Mouse (Mus musculus): ENCODE measurements at regions not wholly inside any gene's neighbourhood (a gene's known extent, or its start where the extent isn't known, plus 50 kb on each side); places are given as distances from the start of the nearest gene placed in this dataset.

DNA sequence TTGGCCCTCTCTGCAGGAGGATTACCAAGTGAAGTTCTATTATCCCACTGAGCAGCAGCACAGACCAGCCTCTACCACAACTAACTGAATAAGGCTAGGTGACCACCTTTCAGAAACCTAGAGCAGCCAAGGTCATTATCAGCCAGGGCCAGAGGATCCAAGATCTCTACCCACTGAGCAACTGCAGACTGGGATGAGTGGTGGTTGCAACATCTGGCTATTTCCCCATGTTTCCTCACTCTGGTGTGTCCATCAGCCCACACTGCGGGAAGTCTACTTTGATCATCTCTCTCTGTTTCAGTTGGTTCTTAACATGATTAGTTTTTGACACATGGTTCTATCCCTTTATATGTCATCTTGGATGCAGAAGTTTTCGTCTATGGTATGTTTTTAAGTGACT lies 157.2 kb downstream of the Cog6 start:
- no peak for DNase-seq (ENCODE audit: low spot score in 2 of 2)

DNA sequence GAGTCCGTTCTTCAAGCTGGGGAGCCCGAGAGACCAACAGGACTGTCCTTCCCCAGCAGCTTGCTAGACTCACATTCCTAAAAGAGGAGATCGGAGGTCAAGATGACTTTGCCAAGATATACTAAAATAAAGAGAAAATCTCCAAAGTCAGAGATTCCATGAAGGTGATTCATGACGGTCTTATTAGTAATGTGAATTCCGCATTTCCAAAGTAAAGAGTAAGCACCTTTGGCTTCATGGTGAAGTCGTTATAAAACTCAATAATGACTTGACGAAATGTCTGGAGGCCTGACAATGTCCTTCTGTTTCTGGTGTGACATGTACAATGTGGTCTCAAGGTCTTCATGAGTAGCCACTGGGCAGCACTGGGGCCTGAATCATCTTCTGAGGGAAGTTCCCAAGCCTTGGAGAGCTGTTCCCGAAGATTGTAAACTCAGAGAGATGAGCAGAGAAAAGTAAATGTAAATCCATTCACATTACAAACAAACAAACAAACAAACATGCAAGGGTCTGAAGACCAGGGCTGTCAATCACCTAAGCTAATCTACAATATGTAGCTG lies 157.7 kb downstream of the Cog6 start:
- no peak for DNase-seq (ENCODE audit: low spot score in 2 of 2)

DNA sequence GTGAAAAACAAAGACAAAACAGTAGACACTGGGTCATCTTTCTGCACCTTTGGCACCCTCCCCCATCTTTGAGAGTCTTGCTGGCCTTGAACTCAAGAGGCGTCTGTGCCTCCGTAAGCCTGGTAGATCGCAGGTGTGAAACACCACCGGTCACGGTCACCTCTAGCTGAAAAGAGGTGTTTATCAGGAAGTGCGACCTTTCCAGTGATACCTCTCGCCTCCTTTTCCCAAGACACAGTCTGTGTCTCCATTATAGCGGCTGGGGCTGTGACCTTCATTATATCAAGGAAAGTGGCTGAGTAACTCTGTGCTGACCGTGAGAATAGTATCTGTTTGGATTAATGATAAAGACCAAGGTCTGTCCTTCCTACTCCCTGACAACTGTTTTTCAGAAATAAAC lies 158.8 kb downstream of the Cog6 start:
- DNase-seq (ENCODE audit: low spot score in 2 of 2), result no peak

DNA sequence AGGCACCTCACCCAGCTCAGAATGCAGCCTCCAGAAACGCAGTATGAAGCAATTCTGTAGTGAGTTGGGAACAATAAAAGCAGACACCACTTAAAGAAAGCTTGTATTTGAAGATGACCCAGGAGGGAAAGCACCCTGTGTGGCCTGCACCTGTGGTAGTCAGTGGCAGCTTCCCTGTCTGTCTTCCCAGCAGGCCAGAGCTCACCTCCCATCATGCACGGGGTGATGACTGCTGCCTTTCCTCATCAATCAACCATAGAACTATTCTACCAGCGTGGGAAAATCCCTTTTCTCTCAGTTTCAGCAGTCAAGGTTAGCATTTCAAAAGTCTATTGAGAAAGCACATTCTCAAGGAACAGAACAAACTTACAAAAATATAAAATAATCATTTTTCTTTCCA lies 160.0 kb downstream of the Cog6 start:
- no peak for DNase-seq (ENCODE audit: low spot score in 2 of 2)

DNA sequence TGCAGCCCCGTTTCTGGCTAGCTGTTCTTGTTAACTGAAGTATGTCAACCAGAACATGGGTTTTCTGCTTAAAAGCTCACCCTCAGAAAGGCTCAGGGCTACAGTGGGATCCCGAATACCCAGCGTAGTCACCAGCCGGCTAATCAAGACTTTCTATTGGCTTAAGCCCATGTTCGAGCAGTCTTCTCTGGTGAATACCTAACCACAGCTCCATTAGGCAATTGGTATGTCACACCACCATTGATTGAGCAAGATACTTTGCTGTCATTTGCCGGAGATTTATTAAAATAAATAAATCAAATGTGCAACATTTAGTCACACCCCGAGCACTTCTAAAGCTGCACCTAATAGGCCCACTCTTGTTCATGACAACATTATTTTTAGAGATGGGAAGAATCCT lies 162.5 kb downstream of the Cog6 start:
- no peak for DNase-seq (ENCODE audit: low spot score in 2 of 2)

DNA sequence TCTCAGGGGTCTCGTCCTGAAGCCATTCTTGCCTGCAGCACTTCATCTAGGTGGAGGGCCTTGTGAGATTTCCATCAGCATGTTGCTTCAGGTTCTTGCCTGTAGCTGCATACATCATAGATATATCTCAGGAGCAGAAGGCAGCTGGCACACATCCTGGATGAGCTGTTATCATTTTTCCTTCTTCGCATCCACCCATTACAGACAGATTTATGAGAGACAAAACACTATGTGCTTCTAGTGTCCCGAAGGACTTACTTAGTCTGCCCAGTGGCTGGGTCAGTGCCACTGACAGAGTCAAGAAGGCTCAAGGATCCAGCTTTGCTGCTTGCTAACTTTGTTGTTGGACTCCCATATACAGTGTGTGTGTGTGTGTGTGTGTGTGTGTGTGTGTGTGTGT lies 163.9 kb downstream of the Cog6 start:
- DNase-seq (ENCODE audit: low spot score in 2 of 2), result no peak

DNA sequence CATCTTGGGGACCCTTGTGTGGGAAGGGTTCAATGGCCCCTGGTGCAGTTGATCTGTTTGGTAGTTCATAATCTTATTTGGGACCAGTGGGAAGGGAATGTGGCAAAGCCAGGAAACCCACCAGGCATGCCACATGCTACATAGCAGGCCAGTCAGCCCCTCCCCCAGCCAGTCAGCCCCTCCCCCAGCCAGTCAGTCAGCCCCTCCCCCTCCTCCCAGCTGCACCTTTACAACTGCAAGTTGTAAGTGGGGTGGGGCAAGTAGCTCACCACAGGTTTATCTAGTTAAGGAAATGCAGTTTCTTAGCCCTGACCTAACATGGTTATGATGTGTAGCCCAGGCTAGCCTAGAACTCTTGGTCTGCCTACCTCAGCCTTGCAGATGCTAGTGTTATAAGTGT lies 171.9 kb downstream of the Cog6 start:
- no peak for DNase-seq (ENCODE audit: low spot score in 2 of 2)

DNA sequence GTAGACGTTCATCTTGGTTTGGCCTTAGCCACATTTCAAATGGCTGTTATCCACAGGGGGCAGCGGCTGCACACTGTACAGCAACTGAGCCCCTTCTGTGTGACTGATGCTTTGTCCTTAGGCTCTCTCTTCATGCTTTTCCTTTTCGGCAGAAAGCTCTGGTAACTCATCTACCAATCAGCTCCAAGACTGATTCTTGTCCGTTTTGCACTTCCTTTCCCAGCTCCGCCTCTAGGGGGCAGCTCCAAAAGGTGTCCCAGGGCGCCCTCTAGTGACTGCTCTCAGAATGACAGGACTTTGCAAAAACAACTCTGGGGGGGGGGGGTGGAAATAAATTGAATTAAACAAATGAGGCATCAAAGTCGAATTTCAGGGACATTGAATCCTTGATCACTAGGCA lies 173.0 kb downstream of the Cog6 start:
- peak; percentile 68 to 78 for DNase-seq (ENCODE audit: low spot score in 2 of 2)

DNA sequence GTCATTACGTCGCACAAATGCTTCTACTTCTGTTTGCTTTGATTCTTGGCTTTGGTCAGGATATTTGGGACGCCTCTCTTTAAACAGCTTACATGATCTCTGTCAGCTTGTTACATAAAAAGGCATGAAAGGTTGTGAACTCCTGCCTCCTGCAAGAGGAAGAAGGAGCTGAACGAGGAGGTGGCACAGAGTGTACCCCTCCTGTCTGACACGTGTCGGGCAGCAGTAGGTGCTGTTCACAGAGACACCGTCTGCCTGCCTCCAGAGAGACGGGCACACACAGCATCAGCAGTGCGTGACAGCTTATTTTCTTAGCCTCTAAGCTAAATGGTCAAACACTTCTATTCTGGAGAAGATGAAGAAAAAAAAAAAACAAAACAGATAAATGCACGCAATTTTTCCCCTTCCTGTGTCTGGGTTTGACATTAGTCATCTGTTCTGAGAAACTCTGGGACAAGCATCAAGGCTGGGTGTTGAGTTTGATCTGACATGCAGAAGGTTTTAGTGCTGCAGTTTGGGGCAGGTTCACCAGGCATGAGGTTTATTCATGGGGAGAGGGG lies 174.1 kb downstream of the Cog6 start:
- no peak for DNase-seq (ENCODE audit: low spot score in 2 of 2)

DNA sequence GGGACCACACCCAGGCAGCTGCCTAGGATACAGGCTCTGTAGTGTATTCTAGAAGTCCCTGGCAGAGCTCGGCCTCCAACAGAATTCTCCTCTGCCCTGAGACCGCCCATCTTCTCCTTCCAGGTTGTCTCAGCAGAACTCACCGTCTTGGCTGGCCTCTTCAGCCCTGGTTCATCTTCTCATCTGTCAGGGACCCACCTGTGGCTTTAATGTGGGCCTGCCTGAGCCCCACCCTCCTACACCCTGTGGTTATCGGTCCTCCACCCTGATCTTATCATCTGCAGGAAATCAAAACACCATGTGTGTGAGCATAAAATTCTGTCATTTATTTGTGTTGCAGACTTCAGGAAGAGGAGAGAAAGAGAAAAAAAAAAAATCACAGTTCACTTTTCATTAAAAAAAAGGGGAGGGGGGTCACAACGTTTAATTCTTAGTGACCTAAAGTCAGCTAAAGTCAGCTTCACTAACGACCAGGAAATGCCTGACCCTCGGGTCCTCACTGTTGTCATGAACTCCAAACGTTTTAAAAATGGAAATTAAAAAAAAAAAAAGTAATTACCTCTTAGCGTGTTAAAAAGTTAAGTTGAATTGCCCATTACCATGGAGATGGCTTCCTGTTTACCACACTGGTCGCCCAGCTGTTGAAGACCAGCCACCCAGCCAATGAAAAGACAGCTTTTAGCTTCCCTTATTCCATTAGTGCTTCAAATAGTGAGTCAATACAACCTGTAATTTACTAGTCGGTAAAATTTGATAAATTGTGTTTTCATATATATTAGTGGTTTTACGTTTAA lies 176.7 kb downstream of the Cog6 start:
- DNase-seq (ENCODE audit: low spot score in 2 of 2), result no peak

DNA sequence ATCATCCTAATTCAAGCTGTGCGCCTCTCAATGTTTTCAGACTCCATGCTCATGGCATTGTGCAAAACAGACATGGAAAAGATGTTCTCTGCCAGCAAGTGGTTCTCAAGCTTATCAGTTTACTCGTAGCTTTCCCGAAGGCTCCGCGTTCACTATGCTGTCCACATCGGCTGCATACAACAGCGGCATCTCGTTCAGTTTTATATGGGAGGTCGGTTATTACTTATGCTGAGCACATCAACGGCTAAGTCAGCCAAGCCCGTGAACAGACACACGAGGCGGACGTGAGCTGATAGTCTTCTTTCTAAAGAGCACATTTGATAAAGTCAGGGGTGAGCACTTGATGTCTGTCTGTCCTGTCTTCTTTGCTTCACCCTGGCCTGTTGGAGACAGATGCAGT lies 179.0 kb downstream of the Cog6 start:
- DNase-seq (ENCODE audit: low spot score in 2 of 2), result no peak

DNA sequence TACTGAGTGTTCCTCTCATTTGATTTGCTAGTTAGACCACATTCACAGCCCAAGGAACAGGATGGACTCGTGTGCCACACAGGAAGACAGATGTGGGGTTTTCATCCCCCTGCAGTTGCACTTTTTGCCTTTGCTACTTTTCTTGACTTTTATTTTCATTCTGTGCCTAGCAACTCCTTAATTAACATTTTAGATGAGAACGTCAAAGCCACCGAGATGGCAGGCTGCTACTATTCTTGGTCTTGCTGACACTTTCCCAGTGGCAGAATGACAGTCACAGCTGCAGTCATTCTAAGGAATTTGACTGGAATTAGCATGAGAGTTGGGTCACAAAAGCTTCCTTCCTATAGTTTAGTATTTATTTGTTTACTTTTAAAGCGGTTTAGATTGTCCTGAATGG lies 179.5 kb downstream of the Cog6 start:
- peak in 1 of 2 experiments; percentile 20 for DNase-seq (ENCODE audit: low spot score in 2 of 2)

DNA sequence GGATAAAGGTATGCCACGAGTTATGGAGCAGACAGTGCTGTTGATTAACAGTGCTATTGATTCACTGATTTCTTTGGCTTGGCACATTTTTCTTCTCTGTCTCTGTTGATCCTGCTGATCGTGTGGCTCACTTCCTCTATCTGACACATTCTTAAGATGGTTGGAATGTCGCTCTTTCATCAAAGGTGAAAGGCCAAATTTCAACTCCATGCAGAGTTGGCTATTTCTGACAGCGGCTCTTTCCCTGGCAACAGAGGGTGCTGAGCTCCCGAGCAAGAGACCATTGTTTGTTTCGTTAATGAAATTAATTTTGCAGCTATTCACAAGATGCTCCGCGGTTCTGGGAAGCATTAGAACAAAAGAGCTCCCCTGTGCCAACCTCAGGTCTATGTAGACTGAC lies 180.3 kb downstream of the Cog6 start:
- no peak for DNase-seq (ENCODE audit: low spot score in 2 of 2)

DNA sequence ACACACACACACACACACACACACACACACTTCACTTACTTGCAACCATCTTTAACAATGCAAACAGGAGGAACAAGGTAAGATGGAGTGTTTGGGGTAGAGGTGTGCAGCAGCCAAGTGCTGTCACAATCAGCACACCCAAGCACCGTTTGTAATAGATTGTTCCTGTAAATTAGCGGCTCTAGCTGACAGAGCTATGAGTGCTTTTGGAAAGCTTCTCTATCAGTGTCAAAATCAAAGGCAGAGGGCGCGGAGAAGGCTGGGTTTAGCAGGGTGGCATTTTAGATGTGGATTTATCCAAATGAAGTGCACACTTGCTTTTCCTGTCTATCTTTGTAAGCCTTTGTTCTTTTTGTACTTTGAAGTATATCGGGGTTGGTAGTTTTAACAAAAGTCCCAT lies 184.6 kb downstream of the Cog6 start:
- DNase-seq (ENCODE audit: low spot score in 2 of 2), result no peak

DNA sequence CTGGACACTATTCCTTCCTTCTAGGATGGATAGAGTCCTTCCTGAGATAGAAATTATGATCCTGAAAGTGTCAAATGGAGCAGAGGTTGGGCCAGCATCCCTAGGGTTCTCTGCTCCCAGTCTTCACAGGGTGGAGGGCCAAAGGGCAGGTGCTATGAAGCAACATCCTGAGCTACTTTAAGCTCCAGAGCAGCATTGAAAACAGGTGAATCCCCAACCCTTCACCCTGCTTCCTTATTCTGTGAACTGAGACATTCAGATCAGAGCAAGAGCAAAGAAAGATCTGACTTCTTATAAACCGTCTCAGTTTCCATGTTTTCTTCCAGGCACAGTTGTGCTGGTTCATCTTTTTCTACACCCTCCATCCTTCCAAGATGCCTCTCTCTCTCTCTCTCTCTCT lies 185.1 kb downstream of the Cog6 start:
- no peak for DNase-seq (ENCODE audit: low spot score in 2 of 2)

DNA sequence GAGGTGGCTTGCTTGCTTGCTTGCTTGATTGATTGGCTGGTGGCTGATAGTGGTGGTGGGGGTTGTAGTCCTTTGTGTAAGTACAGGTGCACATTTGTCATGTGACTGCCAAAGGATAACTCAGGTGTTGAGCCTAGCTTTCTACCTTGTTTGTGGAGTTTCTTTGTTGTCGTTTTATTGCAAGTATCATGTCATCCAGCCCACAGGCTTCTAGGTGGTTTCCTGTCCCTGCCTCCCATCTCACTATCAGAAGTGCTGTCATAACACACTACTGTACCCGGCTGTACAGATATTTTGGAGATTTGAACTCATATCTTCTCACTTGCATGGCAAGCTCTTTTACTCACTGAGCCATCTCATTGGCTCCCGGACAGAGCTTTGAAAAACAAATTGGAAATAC lies 186.9 kb downstream of the Cog6 start:
- DNase-seq (ENCODE audit: low spot score in 2 of 2), result no peak

DNA sequence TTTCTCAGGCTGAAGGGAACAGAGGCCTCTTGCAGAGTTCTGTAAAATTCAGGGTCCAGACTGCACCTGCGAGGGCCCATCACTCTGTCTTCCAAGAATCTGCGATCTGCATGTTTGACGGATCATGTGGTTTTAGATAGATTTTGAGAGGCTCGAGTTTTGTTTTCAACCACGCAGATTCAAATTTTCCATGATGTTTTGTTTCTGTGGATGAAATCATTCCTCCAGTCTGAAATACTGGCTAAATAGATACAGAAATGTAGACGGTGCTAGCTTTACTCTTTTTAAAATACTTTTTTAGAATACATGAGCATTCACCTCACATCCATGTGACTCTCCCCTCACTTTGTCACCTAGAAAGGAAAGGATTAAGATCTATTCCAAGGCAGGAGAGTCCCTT lies 188.0 kb downstream of the Cog6 start:
- no peak for DNase-seq (ENCODE audit: low spot score in 2 of 2)

DNA sequence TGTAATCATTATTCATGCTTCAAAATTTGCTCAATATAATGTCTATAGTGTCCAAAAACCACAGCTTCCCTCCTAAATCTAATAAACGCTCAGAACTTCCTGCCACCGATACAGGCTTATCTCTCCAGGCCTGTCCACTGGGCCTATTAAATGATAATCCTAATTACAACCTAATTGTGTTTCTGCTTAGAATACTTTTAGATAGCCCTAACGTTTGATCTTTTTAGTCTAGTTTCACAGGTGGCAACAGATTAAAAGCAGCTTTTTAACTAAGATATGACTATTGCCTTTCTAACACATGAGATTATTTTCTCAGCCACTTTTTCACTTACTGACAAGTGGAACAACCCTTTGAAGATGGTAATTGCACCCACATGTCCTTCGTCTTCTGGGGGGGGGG lies 188.6 kb downstream of the Cog6 start:
- DNase-seq (ENCODE audit: low spot score in 2 of 2), result no peak

DNA sequence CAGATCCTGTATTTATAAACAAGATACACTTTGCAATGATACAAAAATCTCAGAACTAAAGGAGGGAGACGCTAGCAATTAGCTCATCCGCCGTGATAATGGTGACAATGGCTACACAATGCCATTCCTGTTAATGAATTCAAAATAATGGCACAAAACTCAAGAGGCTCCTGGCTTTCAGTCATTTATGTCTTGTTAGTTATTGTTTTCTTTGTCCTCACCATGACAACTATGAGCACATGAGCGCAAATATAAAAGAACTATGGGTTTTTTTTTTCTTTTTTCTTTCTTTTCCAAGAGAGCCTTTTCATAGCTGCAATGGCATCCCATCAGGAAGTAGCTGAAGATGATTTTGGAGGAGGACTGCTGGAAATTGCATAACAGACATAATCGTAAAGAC lies 194.2 kb downstream of the Cog6 start:
- no peak for DNase-seq (ENCODE audit: low spot score in 2 of 2)

DNA sequence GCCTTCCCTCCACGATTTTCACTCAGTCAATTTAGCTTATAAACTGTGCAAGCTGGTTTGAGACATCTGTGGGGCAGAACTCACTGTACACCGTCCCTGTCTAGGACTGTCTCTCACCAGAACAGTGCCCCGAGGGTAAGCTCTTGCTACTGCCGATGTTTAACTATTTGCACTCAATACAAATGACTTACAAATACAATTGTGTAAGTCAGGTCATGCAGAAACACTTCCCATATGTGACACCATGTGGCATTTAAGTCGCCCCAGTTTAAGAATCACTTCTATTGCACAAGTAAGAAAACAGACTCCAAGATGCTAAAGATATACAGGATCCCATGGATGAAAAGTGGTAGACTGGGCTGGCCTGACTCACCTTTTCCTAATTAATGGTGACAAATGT lies 195.6 kb downstream of the Cog6 start:
- DNase-seq (ENCODE audit: low spot score in 2 of 2), result no peak

DNA sequence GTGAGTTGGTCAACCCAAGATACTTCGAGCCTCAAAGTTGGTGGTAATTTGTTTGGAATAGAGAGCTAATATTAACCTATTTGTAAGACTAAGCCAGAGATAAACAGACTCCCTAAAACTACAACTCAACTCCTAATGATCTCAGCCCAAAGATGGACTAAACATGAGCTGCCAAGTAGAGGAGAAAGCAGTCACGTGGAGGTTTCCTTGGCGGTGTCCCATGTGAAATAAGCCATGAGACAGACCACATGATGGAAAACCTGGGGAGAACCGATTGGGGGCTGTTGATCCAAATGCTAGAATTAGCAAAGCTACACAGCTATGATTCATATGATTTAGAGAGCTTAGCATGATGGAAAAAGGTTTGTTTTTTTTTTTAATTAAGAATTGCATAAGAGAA lies 198.6 kb downstream of the Cog6 start:
- no peak for DNase-seq (ENCODE audit: low spot score in 2 of 2)

DNA sequence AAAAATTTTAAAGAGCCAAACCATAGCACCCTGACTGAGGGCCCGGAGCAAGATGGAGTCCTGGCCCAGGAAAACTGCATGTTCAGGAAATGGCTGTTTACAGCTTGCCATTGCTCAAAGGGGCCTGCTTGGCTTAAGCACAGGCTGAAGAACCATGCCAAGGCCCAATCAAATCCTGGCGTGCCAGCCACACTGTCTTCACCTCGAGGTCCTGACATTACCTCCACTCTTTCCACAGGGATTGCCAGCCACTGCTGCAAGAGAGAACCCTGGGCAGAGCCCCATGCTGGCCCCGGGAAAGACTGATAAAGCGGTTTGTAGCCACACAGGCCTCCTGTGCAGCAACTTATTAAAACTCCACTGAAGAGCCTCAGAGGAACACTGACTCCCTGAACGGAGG lies 199.6 kb downstream of the Cog6 start:
- no peak for DNase-seq (ENCODE audit: low spot score in 2 of 2)

DNA sequence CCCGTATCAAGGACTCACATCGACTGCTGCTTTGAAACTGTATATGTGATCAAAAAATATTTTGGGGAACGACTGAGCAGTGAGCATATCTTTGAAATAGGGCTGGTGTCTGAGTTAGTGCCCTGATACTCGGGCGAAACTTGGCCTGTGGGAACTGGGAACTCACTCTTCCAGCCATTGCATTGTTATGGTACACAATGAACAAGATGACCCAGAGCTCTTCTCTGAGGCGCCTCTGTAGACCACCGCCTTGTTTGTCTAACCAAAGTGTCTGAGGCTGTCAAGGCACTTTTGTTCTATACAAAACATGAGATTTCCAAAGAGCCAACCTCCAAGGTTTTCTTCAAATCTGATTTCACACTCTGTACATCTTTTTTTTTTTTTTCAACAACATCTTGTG lies 201.5 kb downstream of the Cog6 start:
- no peak for DNase-seq (ENCODE audit: low spot score in 2 of 2)

DNA sequence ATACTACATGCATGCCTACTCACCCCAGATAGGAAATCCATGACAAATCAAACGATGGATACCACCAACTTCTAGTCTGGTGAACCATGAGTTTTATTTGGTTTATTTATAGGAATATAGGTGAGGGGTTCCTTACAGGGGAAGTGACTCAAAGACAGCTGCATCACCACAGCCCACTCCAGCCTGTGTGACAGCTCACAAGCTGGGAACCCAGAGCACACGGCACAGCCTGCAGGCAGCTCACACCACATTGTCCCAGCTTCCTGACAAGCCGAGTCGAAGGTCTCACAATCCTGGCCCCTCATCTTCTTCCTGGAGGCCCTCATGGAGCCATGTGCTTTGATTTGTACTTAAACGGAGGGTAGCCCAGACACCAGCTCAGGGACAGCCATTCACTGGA lies 214.7 kb downstream of the Cog6 start:
- no peak for DNase-seq (ENCODE audit: low spot score in 2 of 2)

All from frontal cortex, postnatal 36 days (tissue).